8 mouse cellular contexts compared by ENCODE assay signal in genomic region chr13:13516376-13517225, GRCm38 (mm10).
DNase-seq lines count a peak whose midpoint lies in the region; ATAC-seq lines count a peak whose summit lies in the region.

No protein-coding gene starts in this region.

- ATAC-seq in megakaryocyte, adult 5-6 weeks (ENCODE audit: poor library complexity, severe bottlenecking), result peak; percentile 89

- peak; percentile 84 for DNase-seq in R1 (ENCODE audit: low read depth, low spot score)
- peak; percentile 96 for DNase-seq in cerebellum, postnatal 25 days
- peak; percentile 68 to 70 for DNase-seq in gastrocnemius, adult 8-10 months (ENCODE audit: low spot score in 2 of 2)
- DNase-seq in hindlimb bud, embryonic 11.5 days (ENCODE audit: extremely low spot score, low read depth, low spot score), result peak; percentile 58
- DNase-seq in left cerebral cortex, adult 18-20 months (ENCODE audit: low spot score in 2 of 2), result peak; percentile 85 to 91
- DNase-seq in right cerebral cortex, adult 18-20 months, result peak; percentile 77
- peak; percentile 76 to 90 for DNase-seq in urinary bladder, adult 18-20 months (ENCODE audit: low spot score in 2 of 2)

Comparison
In these comparisons a context has a peak if more than half of its experiments do, and no peak if none do; other contexts are left out.
1. Peak in every context shown above with its lines: DNase-seq and ATAC-seq.